Mouse (Mus musculus): Measurements from ENCODE around the gene Dnal4.

Gene Dnal4

GRCm38 (mm10) chr15:79763601-79764246, 13.9 kb downstream of the Dnal4 start:
- DNase-seq (ENCODE audit: low spot score), result peak; percentile 51

DNA sequence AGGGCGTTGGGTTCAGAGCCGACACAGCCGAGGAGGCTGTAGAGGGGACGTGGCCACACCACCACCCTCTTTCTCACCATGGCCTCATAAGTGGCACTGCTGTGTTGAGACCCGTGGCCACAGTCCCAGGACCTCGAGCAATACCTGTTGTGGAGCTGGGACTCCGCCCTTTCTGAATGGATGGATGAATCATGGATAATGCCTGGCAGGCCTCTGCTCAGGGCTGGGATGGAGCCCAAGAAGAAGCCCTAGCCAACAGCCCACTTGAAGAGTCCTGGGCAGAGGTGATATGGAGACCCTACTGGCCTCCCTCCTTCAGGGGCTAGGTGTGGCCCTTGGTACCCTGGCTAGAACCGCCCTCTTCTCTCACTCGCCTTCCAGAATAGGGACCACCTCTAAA, 14.6 kb downstream of the Dnal4 start:
- no peak for DNase-seq (ENCODE audit: low spot score)

GRCm38 (mm10) chr15:79760956-79761355, 16.7 kb downstream of the Dnal4 start:
- DNase-seq (ENCODE audit: low spot score), result no peak

DNA sequence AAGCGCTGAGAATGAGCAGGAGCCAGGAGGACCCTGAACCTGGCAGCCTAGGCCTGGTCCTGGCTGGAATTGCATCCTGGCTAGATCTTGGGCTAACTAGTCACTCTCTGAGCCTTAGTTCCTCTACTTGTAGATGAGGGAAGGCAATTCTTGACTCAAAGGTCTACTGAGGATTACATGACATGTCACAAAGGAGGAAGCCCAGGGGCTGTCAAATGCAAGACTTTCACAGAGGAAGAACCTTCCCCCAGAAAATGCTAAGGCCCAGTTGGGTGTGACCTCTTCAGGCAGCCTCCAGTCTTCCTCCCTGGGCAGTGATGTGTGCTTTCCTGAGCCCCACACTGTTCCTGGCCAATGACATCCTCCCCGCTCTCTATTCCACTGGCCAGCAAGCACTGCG, 20.5 kb downstream of the Dnal4 start:
- DNase-seq (ENCODE audit: low spot score), result no peak

DNA sequence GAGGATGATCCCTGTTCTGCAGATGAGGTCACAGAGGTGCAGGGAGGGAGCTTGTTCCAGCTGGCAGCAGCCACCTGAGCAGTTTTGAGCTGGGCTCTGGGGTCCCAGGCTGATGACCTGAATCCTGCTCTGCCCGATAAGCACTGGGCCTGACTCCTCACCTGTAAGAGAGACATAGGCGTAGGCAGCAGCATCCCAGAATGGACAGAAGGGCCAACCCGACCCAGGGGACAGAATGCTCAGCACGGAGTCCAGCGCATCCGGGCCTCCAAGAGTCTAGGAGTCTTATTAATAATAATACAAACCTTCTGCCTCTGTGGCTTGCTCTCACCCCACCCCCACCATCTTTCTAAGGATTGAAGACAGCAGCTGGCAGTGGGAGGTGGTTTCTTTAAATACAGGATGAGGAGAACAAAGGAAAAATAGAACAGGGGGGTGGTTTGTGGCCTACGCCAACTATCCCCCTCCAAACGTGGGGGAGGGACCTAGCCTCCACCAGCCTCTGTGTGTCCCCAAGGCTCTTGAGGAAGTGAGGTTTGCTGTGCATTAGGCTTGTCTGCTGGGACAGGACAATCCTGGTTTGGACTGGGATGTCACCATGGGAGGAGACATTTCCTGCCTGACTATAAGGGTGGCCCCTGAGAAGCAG, 21.5 kb downstream of the Dnal4 start:
- DNase-seq (ENCODE audit: low spot score), result no peak

- no peak for DNase-seq (ENCODE audit: low spot score)
These were observed 22.5 kb downstream of the Dnal4 start for GRCm38 (mm10) chr15:79755176-79755575.

DNA sequence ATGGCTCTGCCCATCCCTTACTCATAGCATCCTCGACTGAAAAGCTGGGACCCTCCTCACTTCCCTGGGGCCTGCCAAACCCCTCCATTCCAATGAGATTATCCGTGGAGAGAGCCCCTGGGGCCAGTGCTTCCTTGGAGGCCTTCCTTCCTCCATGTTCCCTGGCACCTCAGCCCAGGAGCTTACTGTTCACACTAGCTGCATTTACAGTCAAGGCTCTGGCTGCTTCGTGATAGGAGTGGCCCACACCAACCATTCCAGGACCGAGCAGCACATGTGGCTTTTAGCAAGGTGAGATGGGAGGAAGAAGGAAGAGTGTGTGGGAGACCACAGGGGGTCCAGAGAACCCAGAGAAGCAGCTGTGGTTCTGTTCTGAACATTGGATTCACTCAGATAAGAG, 23.8 kb downstream of the Dnal4 start:
- no peak for DNase-seq (ENCODE audit: low spot score)

DNA sequence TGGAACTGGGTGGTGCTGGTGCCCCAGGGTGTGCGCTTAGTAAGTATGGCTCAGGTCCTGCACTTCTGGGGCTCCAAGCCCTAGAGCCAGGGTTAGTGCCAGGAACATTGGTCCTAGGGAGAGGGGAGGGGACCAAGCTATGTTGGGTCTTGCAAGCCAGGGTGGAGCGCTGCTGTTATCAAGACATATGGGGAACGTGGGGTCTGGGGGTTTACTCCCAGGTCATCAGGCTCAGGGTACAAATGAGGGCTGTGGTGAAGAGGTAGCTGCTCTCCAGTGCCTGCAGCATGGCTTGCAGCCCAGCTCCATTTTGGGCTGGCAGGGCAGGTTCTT, 24.3 kb downstream of the Dnal4 start:
- DNase-seq (ENCODE audit: low spot score), result no peak

DNA sequence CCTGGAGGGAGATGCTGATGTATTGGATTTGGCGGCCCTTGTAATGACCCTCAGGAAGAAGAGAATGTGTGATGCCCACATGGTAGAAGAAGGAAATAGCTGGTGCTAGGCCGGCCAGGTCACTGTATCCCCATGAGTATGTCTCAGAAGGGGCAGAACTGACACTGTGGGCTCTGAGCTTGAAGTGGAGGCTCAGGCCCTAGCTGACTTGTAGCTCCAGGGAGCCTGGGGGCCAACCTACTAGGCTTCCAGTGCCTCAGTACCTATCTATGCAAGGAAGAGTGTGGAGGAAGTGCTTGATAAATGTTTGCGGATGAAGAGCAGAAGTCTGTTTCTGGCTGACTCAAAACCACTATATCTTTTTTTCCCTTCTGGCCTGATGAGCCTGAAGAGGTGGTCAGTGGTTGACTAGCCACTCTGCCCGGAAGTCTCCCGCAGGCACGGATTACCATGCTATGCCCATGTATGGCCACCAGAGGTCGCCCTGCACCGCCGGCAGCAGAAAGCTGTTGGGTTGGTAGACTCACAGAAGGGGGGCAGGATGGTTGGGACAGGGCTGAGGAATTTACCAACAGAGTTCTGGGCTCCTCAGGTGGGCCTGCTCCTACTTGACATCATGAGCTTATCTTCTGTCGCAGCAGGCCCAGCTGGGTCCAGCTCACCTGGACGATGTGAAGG, 24.8 kb downstream of the Dnal4 start:
- peak; percentile 75 for DNase-seq (ENCODE audit: low spot score)

DNA sequence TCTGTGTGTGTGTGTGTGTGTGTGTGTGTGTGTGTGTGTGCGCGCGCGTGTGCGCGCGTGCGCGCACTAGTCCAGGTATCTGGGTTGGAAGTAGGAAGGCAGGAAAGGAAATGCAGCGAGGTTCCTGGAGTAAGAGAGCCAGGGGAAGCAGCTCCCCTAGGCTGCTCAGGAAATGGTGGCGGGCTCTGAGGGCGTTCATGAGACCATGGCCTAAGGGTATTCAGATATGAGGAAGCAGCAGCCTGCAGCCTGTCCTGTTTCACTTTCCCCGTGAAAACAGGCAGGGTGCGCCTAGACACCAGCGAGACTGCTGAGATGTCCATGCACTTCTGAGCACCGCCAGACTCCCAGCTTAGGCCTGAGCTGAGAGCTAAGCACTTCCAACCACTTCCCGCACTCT, 25.9 kb downstream of the Dnal4 start:
- no peak for DNase-seq (ENCODE audit: low spot score)

DNA sequence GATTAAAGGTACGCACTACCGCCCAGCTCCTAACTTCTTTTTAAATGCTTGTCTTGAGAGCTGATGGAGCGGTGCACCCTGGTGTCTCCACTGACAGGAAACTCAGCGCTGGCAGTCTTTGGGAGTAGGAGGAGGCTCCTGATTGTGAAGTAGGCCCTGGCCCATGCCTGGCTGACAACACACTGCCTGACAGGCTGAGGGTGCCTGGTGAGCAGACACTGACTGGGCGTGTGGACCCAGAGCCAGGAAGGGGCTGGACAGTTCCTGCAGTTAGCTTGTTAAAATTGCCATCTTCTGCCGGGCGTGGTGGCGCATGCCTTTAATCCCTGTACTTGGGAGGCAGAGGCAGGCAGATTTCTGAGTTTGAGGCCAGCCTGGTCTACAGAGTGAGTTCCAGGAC, 27.4 kb downstream of the Dnal4 start:
- no peak for DNase-seq (ENCODE audit: low spot score)

DNA sequence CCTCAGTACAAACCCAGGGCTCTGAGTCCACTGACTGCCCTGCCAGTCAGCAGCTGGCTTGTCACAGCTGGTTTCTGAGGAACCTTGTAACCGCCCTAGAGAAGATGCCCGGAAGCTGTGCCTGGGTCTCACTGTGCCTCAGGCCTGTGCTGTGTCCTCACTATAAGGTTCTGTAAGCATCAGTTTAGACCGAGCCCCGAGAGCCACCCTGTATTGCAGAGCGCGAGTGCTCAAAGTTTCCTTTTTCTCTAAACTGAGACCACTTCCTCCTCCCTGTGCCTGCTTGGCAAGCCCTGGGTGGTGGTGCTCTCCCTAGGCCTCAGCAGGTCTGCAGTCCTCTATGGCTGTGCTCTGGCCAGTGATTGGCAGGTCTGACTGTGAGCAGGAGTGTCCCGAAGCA, 28.5 kb downstream of the Dnal4 start:
- no peak for DNase-seq (ENCODE audit: low spot score)

GRCm38 (mm10) chr15:79747998-79748397, 29.7 kb downstream of the Dnal4 start:
- no peak for DNase-seq (ENCODE audit: low spot score)

DNA sequence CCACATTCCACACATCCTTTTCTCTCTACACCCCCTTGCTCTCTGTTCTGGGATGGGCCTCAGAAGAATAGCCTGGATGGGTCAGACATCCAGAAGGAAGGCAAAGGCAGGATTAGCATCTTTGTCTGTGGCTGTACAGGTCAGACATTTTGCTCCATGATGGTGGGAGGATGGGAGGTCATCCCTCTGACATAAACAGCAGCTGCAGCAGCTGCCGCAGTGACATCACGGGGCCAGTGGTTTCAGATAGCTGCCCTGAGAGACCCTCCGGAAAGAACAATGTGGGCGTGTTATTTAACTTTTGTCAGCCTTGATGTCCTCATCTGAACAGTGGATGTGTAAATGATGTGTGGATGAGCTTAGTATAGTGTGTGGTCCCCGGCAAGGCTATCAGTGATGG, 31.8 kb downstream of the Dnal4 start:
- DNase-seq (ENCODE audit: low spot score), result no peak

DNA sequence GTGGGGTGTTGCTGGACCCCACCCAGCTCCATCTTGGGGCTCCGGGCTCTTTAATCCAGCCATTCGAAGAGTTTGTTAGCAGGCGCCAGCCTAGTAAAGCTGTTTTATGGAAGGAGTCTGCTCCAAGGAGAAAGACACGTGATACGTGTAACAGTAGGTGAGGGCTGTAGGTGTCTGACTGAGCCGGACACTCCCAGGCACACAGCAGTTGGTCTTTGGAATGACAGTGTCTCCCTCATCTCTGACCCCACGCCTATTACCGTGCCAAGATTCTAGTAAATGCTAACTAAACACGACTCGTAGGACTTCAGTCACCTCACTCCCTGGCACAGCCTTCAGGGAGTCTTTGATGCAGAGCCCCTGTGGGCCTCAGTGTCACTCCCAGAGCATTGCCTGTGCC, 32.3 kb downstream of the Dnal4 start:
- no peak for DNase-seq (ENCODE audit: low spot score)

DNA sequence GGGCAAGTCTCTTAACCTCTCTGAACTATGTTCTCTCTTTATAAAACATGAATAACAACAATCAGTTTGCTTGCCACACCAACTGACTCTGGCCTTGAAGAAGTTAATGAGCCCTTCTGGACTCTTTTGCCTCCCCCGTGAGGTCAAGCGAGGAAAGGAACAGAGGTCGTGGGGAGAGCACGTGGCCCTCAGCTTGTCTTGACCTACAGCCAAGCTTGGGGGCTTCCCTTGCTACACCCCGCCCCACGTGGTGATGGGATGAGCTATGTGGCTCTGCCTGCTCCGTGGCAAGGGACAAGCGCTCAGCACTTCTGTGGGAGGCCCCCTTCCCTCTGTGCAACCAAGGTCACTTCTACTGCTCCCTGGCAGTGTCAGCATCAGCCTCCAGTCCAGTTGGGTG, 32.9 kb downstream of the Dnal4 start:
- no peak for DNase-seq (ENCODE audit: low spot score)

GRCm38 (mm10) chr15:79744001-79744400, 33.6 kb downstream of the Dnal4 start:
- no peak for DNase-seq (ENCODE audit: low spot score)

DNA sequence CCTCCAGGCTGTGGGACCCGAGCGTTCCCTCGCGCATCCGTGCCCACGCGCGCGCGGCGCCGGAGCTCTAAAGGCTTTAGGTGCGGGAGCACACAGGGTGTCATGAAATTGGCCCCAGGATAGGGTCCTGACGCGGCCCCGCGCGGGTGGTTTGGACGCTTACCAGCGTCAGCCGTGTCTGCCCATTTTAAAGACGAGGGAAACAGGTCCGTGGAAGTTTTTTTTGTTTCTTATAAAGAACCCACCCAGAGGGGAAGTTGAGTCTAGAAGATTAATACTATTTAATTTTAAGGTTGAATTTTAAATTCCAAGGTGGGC, 35.0 kb downstream of the Dnal4 start:
- DNase-seq (ENCODE audit: low spot score), result no peak

DNA sequence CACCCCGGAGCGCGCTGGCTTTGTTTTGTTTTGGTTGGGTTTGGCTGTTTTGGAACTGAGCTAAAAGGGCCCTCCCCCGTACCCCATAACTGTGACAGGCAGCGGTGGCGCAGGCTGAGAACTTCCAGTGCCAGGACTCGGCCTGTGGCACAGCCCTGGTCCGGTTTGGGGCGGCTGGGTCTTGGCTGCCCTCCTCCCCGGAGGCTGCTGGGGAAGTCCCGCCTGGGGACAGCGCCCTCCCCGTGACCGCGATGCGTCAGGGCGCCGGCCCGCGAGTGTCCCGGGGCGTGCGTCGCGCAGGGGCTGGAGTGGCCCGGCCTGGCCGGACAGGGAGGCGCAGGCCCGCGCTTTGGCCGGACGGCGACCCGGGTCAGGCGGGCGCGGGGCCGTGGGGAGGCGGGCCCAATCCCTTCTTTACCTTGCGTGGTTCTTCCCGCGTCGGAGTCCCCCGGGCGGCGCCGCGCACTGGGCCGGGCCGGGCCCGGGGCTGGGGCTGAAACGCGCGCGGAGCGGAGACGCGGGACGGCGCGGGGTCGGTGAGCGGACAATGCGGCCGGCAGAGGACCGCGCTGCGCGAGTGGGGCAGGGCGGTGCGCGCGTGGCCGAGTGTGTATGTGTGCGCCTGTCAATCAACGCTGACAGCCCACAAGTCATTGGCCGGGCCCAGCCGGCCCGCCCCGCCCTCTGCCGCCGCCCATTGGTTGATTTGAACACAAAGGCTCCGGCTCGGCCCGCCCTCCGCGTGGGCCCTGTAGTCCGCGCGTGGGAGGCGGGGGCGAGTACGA, 35.5 kb downstream of the Dnal4 start, which contains the start of gene Sun2:
Sun2 (minus strand) TSS at position 616 of the 785 bp plus-strand sequence.
- DNase-seq (ENCODE audit: low spot score), result peak; percentile 91

GRCm38 (mm10) chr15:79741173-79741858, 36.3 kb downstream of the Dnal4 start:
- peak; percentile 82 for DNase-seq (ENCODE audit: low spot score)

DNA sequence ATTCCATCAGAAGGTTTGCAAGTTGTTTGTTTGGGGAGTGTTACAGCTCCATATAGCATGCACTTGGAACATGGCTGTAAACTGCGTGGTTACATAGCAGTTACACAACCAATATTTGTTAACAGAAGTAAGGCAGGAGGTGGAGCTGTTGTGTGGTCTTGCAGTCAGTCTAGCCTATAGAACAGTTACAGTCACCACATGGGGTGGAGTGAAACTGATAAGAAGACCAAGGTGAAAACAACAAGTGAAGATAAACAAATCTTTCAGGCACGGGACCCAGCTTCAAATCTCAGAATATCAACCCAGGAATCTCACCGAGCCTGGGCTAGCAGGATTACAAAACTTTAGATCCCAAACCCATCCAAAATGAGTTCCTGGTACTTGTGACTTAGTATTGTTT, 36.9 kb downstream of the Dnal4 start:
- DNase-seq (ENCODE audit: low spot score), result no peak

GRCm38 (mm10) chr15:79734311-79734710, 43.3 kb downstream of the Dnal4 start:
- DNase-seq (ENCODE audit: low spot score), result no peak

All from MN1 (cell line).